Mouse (Mus musculus) midbrain, embryonic 14.5 days (tissue): Measurements from ENCODE around the gene St3gal2. TPM values are rescaled to one million over a fixed set of nuclear protein-coding genes. Genes with fewer than 3 reads are reported as not detected.
"Not testable (repeated sequence)": the region's sequence is repeated elsewhere in the genome, so short reads cannot be mapped to it uniquely, and the experiment has no call there.

Experiments
- ATAC-seq: fragments of 200-750 bp; cut with Nextera tagmentation; 2 replicates; pipeline ENCODE4 v1.8.0; 2017; ENCODE audit warnings: moderate number of reproducible peaks, moderate library complexity; ENCODE audit not compliant: low FRiP score, low TSS enrichment
- DNase-seq: peaks from one replicate; pipeline ENCODE4 v3.0.0-alpha.2; 2015
- H3K27ac ChIP-seq: fragments of 300-500 bp; sonication (generic); replicated peaks from 2 replicates; pipeline ENCODE4 v1.5.1; 2014; ENCODE audit warnings: mild to moderate bottlenecking, low read depth, low read length, moderate library complexity
- H3K27me3 ChIP-seq: fragments of 300-500 bp; sonication (generic); 2 replicates; pipeline ENCODE4 v1.6.1; 2014; ENCODE audit warnings: low read length, control low read depth, mixed read lengths; ENCODE audit not compliant: control insufficient read depth, insufficient read depth
- H3K36me3 ChIP-seq: fragments of 300-500 bp; sonication (generic); 2 replicates; pipeline ENCODE4 v1.6.1; 2014; ENCODE audit warnings: low read length, control low read depth; ENCODE audit not compliant: control insufficient read depth, insufficient read depth
- H3K4me1 ChIP-seq: fragments of 300-500 bp; sonication (generic); 2 replicates; pipeline ENCODE4 v1.6.1; 2014; ENCODE audit warnings: mild to moderate bottlenecking, antibody characterized with exemption, low read length, control low read depth; ENCODE audit not compliant: control insufficient read depth, insufficient read depth
- H3K4me2 ChIP-seq: fragments of 300-500 bp; sonication (generic); 2 replicates; pipeline ENCODE4 v1.6.1; 2014; ENCODE audit warnings: mild to moderate bottlenecking, low read length, moderate library complexity
- H3K4me3 ChIP-seq: fragments of 300-500 bp; sonication (generic); replicated peaks from 2 replicates; pipeline ENCODE4 v1.5.1; 2014; ENCODE audit warnings: low read depth, low read length
- H3K9ac ChIP-seq: fragments of 300-500 bp; sonication (generic); replicated peaks from 2 replicates; pipeline ENCODE4 v1.6.1; 2014; ENCODE audit warnings: mild to moderate bottlenecking, low read length, moderate library complexity
- H3K9me3 ChIP-seq: fragments of 300-500 bp; sonication (generic); 2 replicates; pipeline ENCODE4 v1.6.1; 2016; ENCODE audit warnings: low read length, control low read depth, mixed read lengths; ENCODE audit not compliant: control insufficient read depth
- WGBS: fragments of 180-500 bp; shearing (Covaris S2); extraction: QIAGEN DNeasy Blood & Tissue Kit; methylation state at CpG from one replicate; pipeline ENCODE4 v1.1.7; 2014; 5-methylcytosine and 5-hydroxymethylcytosine counted together
- polyA plus RNA-seq: library from polyadenylated mRNA; unstranded; fragments of >200 nt; fragmentation: Nextera tagmentation; extraction: Ambion mirVana; gene quantifications from 2 replicates; pipeline ENCODE4 v1.2.1, GENCODE M21; 2014

The St3gal2 gene
- polyA plus RNA-seq, 1 experiment from 2014 or later = 16.5 TPM

DNA sequence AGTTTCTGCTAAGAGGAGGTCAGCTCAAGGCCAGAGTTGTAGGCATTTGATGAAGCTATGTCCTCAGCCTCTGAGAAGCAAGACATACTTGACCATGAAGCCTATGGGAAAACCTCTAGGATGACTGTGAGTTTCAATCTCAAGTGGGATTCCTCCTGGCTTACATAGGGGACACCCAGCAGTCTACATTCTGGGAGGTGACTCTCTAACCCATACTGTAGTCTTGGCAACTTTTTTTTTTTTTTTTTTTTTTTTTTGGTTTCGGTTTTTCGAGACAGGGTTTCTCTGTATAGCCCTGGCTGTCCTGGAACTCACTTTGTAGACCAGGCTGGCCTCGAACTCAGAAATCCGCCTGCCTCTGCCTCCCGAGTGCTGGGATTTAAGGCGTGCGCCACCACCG is 9.9 kb downstream of the St3gal2 start:
- not testable (repeated sequence) for H3K4me1 ChIP-seq, H3K9ac ChIP-seq, H3K9me3 ChIP-seq, H3K4me3 ChIP-seq, H3K4me2 ChIP-seq, H3K36me3 ChIP-seq, ATAC-seq, H3K27me3 ChIP-seq, H3K27ac ChIP-seq, DNase-seq
- WGBS = 96% methylated on average over 8 of the region's 8 CpGs

DNA sequence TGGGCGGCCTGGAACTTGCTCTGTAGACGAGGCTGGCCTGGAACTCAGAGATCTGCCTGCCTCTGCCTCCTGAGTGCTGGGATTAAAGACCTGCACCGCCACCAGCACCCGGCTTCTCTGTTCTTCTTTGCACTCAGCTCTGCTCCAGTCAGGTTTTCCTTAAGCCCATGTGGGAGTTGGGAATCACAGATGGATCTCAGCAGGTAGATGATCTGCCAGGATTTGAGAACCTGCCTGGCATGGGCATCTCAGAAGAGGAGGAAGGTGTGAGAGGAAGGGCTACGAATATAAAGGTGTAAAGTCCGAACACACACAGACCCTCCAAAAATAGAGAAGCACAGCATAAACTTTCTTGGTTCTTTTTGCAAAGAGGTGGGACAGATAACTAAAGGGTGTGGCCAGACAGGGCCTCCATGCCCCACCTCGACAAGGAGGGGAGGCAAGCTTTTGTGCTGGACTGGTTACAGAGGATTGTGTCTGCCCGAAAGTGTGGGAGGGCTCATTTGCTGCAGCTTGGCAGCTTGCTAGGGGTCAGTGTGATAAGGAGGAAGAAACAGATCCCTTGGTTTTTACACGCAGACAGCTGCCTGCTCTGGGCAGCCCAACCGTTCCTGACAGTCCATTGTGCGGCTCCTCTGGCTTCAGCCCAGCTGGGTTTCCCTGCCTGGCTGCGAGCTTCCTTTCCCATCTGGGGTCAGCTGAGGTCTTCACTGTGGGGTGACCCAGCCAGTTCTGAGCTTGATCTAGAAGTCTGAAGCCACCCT is 11.6 kb downstream of the St3gal2 start:
- H3K9ac ChIP-seq = no peak overlapping the region
- no peaks in the 10 kb centered on the region for H3K27me3 ChIP-seq
- no peak overlapping the region for H3K4me3 ChIP-seq
- ATAC-seq = no peak
- DNase-seq = no peak
- no peaks in the 10 kb centered on the region for H3K4me1 ChIP-seq
- H3K36me3 ChIP-seq = no peaks in the 10 kb centered on the region
- H3K4me2 ChIP-seq = no peak overlapping the region
- H3K9me3 ChIP-seq = no peaks in the 10 kb centered on the region
- WGBS = 81% methylated on average over 12 of the region's 12 CpGs
- H3K27ac ChIP-seq = no peak overlapping the region

DNA sequence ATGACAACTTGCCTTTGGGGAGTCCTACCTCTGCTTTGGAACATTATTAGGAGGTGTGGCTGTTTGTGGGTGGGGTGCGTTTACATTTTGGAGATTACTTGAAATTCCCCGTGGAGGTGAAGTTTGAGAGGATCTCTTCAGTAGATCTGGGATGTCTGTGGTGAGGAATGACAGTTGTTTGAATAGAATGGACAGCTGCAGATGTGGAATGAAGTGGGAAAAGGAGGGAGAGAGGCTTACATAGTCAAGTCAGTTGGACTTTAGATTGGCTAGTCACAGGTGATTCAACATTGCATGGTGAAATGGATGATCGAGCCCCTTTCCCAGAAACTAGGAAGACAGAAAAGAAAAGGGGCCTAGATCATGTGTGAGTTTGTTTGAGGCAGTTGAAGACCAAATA is 12.7 kb downstream of the St3gal2 start:
- ATAC-seq = no peak
- 91% methylated on average over 3 of the region's 3 CpGs for WGBS
- Histone ChIP-seq H3K27me3 (no peaks in the 10 kb centered on the region), H3K36me3 (no peaks in the 10 kb centered on the region), H3K4me2 (no peak overlapping the region), H3K27ac (no peak overlapping the region), H3K9me3 (no peaks in the 10 kb centered on the region), H3K9ac (no peak overlapping the region), H3K4me3 (no peak overlapping the region), H3K4me1 (no peaks in the 10 kb centered on the region)
- no peak for DNase-seq

DNA sequence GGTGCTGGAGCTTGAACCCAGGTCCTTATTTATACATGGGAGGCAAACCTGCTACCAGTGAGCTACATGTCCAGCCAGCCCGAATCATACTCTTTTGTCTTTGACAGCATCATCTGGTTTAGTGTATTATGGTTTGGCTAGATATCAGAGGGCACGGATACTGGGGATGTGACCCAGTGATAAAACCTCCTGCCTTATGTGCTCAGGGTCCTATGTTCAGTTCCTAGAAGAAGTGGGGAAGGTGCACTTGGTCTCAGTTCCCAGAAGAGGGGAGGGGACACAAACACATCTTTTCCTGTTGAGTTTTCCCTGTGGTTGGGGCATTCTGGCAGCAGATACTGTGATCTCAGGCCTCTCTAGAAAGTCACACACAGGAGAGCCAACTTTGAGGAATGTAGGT is 13.6 kb downstream of the St3gal2 start:
- Histone ChIP-seq H3K4me3 (no peak overlapping the region), H3K36me3 (no peaks in the 10 kb centered on the region), H3K27me3 (no peaks in the 10 kb centered on the region), H3K4me1 (no peaks in the 10 kb centered on the region), H3K4me2 (no peak overlapping the region), H3K27ac (no peak overlapping the region), H3K9ac (no peak overlapping the region), H3K9me3 (no peaks in the 10 kb centered on the region)
- no peak for ATAC-seq
- WGBS = 91% methylated on average over 2 of the region's 2 CpGs
- DNase-seq = no peak

DNA sequence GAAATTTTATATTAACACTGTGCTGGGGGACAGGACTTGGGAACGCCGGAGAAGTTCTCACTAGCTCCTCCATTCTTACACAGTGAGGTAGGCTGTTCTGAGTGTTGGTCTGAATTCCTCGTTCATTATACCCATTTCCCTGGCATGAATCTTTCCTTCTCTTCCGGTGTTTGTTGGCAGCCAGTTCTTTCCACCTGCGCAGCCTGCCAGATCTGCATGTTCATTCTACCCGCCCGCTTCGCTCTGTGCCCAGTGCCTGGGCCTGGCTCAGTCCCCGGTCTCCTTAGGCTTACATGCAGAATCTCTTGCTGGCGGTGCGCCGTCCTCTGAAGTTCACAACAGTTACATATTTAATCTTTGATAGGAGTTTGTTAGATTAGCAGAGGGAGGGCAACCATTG is 16.5 kb downstream of the St3gal2 start:
- no peaks in the 10 kb centered on the region for H3K36me3 ChIP-seq
- H3K9me3 ChIP-seq = no peaks in the 10 kb centered on the region
- DNase-seq = no peak
- H3K27me3 ChIP-seq = no peaks in the 10 kb centered on the region
- 97% methylated on average over 12 of the region's 12 CpGs for WGBS
- H3K4me2 ChIP-seq = no peak overlapping the region
- H3K4me1 ChIP-seq = no peaks in the 10 kb centered on the region
- H3K9ac ChIP-seq = no peak overlapping the region
- H3K27ac ChIP-seq = no peak overlapping the region
- ATAC-seq = no peak
- no peak overlapping the region for H3K4me3 ChIP-seq

DNA sequence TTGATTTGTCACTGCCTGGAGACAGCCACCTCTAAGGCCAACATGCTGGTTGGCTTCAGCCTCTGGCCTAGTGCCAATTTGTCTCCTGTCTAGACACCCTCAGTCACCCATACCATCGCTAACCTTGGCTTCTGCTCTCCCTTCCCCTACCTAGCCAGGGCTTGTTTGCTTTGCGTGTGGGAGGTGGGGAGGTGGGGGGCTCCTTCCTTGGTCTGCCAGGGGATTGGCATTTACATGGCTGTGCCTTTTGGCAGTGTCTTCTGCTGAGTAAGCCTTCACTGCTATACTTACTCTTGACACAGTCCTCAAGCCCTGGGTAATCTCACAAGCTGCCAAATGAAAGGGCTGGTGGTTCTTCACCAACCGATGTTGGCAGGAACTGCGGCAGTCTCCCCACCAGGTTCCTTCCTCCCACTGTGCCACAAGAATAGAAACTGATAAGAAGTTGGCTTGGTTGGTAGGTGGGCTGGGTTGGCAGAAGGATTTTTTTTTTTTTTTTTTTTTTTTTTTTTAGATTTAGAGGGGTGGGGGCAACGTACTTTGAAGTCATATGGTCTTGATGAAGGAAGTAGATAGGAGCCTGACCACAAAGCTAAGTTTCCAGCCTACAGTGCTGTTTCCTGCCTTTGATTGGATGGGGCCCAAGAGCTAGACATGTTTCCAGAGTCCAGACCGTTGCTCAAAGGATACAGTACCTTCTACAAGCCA is 19.3 kb downstream of the St3gal2 start:
- DNase-seq (no peak), ATAC-seq (no peak)

DNA sequence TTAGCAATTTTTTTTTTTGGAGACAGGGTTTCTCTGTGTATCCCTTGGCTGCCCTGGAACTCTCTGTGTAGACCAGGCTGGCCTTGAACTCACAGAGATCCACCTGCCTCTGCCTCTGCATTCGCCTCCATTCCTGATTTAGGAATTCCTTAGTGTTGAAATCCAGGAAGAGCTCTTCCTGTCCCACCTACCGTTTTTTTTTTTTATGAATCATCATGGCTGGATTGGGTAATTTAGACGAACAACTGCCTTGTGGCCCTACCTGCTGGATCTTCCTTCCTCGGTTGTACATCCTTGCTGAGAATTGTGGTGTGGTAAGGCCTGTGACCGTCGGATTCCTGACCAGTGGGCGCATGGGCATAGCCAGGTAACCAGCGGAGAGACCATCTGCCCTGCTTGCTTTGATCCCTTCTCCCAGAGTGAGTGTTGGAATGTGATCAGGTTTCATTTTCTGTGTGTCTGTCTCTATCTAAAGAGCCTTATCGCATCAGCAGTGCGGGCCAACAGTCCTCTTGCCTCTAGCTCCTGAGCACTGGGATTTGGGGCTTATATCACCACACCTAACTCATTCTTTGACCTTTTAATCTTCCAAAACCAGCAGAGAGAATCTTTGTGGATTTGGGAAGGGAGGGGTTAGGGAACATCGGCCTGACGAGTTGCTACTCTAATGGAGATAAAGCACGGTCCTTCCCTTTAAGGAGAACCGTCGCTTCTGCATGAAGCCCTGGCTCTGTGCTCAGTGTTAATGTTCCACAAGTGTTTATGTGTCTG is 21.1 kb downstream of the St3gal2 start:
- H3K27me3 ChIP-seq = no peaks in the 10 kb centered on the region
- no peaks in the 10 kb centered on the region for H3K36me3 ChIP-seq
- H3K4me1 ChIP-seq = no peaks in the 10 kb centered on the region
- no peak overlapping the region for H3K4me2 ChIP-seq
- H3K9me3 ChIP-seq = no peaks in the 10 kb centered on the region
- DNase-seq (no peak), ATAC-seq (no peak)
- no peak overlapping the region for H3K9ac ChIP-seq
- no peak overlapping the region for H3K4me3 ChIP-seq
- no peak overlapping the region for H3K27ac ChIP-seq
- WGBS = 93% methylated on average over 15 of the region's 15 CpGs

More for the DNA sequence above, 19.3 kb downstream of the St3gal2 start:
- no peak overlapping the region for H3K9ac ChIP-seq
- H3K4me3 ChIP-seq = no peak overlapping the region
- 89% methylated on average over 6 of the region's 6 CpGs for WGBS
- H3K27me3 ChIP-seq = no peaks in the 10 kb centered on the region
- H3K4me2 ChIP-seq = no peak overlapping the region
- no peaks in the 10 kb centered on the region for H3K36me3 ChIP-seq
- H3K27ac ChIP-seq = no peak overlapping the region
- no peaks in the 10 kb centered on the region for H3K9me3 ChIP-seq
- no peaks in the 10 kb centered on the region for H3K4me1 ChIP-seq

DNA sequence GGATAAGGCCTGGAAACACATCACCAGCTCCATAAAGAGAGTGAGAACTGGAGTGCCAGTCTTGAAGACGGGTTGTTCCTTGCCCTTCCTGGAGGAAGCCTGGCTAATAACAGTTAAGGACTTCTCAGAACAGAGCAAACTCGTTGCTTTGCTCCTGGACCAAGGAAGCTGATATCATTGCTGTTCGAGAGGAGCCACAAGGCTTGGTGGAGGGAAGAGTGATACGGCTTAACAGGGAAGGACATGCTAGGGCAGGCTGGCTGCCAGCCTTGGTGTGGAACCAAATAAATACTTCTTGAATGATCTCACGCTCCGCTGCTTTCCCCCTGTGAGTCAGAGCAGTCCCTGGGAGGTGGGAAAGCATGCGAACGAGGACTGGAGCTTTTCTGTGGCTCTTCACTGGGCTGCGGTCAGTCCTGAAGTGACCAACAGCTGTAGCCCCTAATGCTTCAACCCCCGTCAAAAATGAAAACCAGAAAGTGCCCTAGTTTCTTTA is 21.8 kb downstream of the St3gal2 start:
- ATAC-seq (no peak), DNase-seq (peak; percentile 47)
- H3K36me3 ChIP-seq = no peaks in the 10 kb centered on the region
- no peaks in the 10 kb centered on the region for H3K9me3 ChIP-seq
- no peak overlapping the region for H3K4me3 ChIP-seq
- no peak overlapping the region for H3K9ac ChIP-seq
- H3K27ac ChIP-seq = no peak overlapping the region
- no peaks in the 10 kb centered on the region for H3K27me3 ChIP-seq
- no peaks in the 10 kb centered on the region for H3K4me1 ChIP-seq
- no peak overlapping the region for H3K4me2 ChIP-seq
- 50% methylated on average over 10 of the region's 10 CpGs for WGBS
